Mouse (Mus musculus) CH12.LX (cell line): Measurements from ENCODE around the gene Cyp4x1.

Source experiments
- CTCF ChIP-seq, 2 experiments: IDR thresholded peaks in 1 of 2; conservative IDR thresholded peaks in 1 of 2; 2 replicates each; pipeline ENCODE4 v1.5.1; 2011 to 2012; ENCODE audit warnings: low read depth in 2 of 2, low read length in 2 of 2, improper control_type of control experiment in 1 of 2, inconsistent platforms in 1 of 2, mild to moderate bottlenecking in 1 of 2, moderate library complexity in 1 of 2
- ELF1 ChIP-seq: IDR thresholded peaks from 2 replicates; pipeline ENCODE4 v1.6.1; 2014; ENCODE audit warnings: low read depth, mild to moderate bottlenecking, inconsistent platforms, low read length, improper control_type of control experiment
- EP300 ChIP-seq: IDR thresholded peaks from 2 replicates; pipeline ENCODE4 v1.6.1; 2011; ENCODE audit warnings: low read length, improper control_type of control experiment
- JUN ChIP-seq: IDR thresholded peaks from 2 replicates; pipeline ENCODE4 v1.6.1; 2011; ENCODE audit warnings: low read depth, mild to moderate bottlenecking, low read length, improper control_type of control experiment, moderate library complexity; ENCODE audit not compliant: insufficient read depth
- MAX ChIP-seq: IDR thresholded peaks from 2 replicates; pipeline ENCODE4 v1.6.1; 2011; ENCODE audit warnings: low read length, improper control_type of control experiment
- MEF2A ChIP-seq: IDR thresholded peaks from 2 replicates; pipeline ENCODE4 v1.6.1; 2014; ENCODE audit warnings: low read depth, mild to moderate bottlenecking, inconsistent platforms, low read length, improper control_type of control experiment, borderline replicate concordance
- MYC ChIP-seq: IDR thresholded peaks from 2 replicates; pipeline ENCODE4 v1.6.1; 2011; ENCODE audit warnings: low read depth, mild to moderate bottlenecking, improper control_type of control experiment, low read length
- POLR2A ChIP-seq: IDR thresholded peaks from 2 replicates; pipeline ENCODE4 v1.6.1; 2011; ENCODE audit warnings: low read depth, mild to moderate bottlenecking, improper control_type of control experiment, low read length
- RAD21 ChIP-seq: IDR thresholded peaks from 2 replicates; pipeline ENCODE4 v1.6.1; 2011; ENCODE audit warnings: low read depth, mild to moderate bottlenecking, low read length, improper control_type of control experiment, moderate library complexity
- TBP ChIP-seq: conservative IDR thresholded peaks from 2 replicates; pipeline ENCODE4 v1.6.1; 2011; ENCODE audit warnings: low read depth, low read length, improper control_type of control experiment
- TCF12 ChIP-seq: IDR thresholded peaks from 2 replicates; pipeline ENCODE4 v1.6.1; 2014; ENCODE audit warnings: low read depth, mild to moderate bottlenecking, inconsistent platforms, low read length, improper control_type of control experiment

GRCm38 (mm10) chr4:115074789-115075188 is 59.3 kb downstream of the Cyp4x1 start:
- TF ChIP-seq POLR2A (no peak), CTCF (conservative IDR thresholded peaks at IDR 0.05 in 1 of 2, IDR thresholded peaks at IDR 0.05 in 1 of 2; ENCODE audit: low read depth in 2 of 2, low read length in 2 of 2) (no peak), JUN (no peak), EP300 (no peak), TBP (no peak), TCF12 (no peak), ELF1 (no peak), MYC (no peak), MEF2A (no peak), MAX (no peak), RAD21 (no peak)
